Mouse (Mus musculus) cerebellum, adult 2 months (tissue): ENCODE measurements around the gene Ap5s1. TPM values are rescaled to one million over a fixed set of nuclear protein-coding genes. Genes with fewer than 3 reads are reported as not detected.

Experiments used
- DNase-seq, 2 experiments: peaks; one replicate each; pipeline ENCODE4 v3.0.0; 2021
- H3K27ac ChIP-seq: fragments of 200-500 bp; 2 replicates; pipeline ENCODE4 v1.5.1; 2012; ENCODE audit warnings: low read length, control low read depth, inconsistent platforms; ENCODE audit not compliant: insufficient read depth
- H3K27me3 ChIP-seq: fragments of 200-500 bp; 2 replicates; pipeline ENCODE4 v1.6.1; 2012; ENCODE audit warnings: inconsistent platforms, mild to moderate bottlenecking, low read length, moderate library complexity; ENCODE audit not compliant: control insufficient read depth, insufficient read depth
- H3K4me1 ChIP-seq: fragments of 200-500 bp; 2 replicates; pipeline ENCODE4 v1.6.1; 2011; ENCODE audit warnings: low read length; ENCODE audit not compliant: control insufficient read depth, insufficient read depth
- H3K4me3 ChIP-seq: fragments of 200-500 bp; replicated peaks from 2 replicates; pipeline ENCODE3; 2011; ENCODE audit warnings: mild to moderate bottlenecking, low read depth, low read length, control low read depth; ENCODE audit not compliant: insufficient read depth
- CTCF ChIP-seq: fragments of 200-500 bp; IDR thresholded peaks from 2 replicates; pipeline ENCODE4 v1.5.1; 2011; ENCODE audit warnings: low read depth, mild to moderate bottlenecking, control low read depth, low read length, moderate library complexity, borderline replicate concordance; ENCODE audit not compliant: insufficient read depth
- POLR2A ChIP-seq: fragments of 200-500 bp; IDR thresholded peaks from 2 replicates; pipeline ENCODE4 v1.6.1; 2011; ENCODE audit warnings: low read length, control low read depth, borderline replicate concordance; ENCODE audit not compliant: insufficient read depth
- WGBS: fragments of 180-500 bp; shearing (Covaris S2); methylation state at CpG from one replicate; pipeline ENCODE4 v1.1.7; 2018; 5-methylcytosine and 5-hydroxymethylcytosine counted together
- polyA plus RNA-seq: library from polyadenylated mRNA; depleted of rRNA; stranded (reverse); fragments of >200 nt; gene quantifications from 2 replicates; pipeline ENCODE4 v1.2.3, GENCODE M21; 2012

Ap5s1 gene
- polyA plus RNA-seq, 1 experiment: 43.7 TPM

DNA sequence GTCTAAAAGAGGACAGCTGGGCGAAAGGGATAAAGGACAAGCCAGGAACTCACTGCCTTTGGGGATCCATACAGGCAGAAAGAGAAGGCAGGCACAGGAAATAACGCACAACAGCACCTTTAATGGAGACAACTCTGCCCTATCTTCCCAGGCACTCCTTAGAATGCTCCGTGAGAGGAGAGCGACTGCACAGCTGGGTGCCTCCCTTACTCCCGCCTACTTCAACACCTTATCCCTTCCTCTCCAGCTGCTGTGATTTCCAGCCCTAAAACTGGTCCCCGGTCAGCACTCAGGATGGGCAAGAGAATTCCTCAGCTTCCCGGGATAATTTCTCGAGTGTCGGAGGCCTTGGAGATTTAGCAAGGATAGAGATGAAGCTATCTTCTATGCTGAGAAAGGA, 35.9 kb upstream of the Ap5s1 start:
- 59% methylated on average over 9 of the region's 9 CpGs for WGBS
- H3K27ac ChIP-seq: no peak overlapping the region

DNA sequence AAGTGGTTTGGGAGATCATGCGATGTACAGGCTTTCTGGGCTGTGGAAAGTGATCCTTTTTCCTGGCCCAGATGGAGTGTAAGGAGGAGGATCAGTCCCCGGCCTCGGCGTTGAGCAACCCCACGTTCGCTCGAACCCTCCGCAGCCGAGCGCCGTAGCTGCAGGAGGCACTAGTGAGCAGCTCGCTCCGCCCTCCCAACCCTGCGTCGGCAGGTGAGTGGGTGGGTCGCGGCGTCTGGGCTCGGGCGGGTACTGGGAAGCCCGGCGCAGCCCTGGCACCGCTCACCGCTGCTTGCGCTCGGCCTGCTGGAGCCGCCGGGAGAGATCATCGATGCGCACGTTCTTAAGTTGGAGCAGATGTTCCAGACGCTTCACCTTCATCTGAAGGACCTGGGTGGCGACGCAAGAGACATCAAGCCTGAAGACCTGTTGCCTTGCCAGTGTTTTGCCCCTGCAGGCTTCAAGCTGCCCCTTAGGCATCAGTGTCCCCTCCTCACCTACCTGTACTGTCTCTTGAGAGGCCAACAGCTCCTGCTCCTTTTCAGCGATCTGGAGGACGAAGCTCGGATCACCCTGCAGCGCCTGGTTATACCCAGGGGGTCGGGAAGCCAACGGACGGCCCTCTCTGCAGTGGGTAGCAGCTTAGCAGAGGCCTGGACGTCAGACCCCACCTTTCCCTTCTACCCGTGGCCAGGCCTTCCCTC, 35.3 kb upstream of the Ap5s1 start:
- Histone ChIP-seq H3K27me3 (no peaks in the 10 kb centered on the region), H3K4me3 (no peak overlapping the region), H3K4me1 (no peaks in the 10 kb centered on the region; the same call in 1 of the 2 replicates), H3K27ac (no peak overlapping the region)
- TF ChIP-seq POLR2A (no peak), CTCF (no peak)
- WGBS: 45% methylated on average over 43 of the region's 43 CpGs
- peak; percentile 62 to 69 for DNase-seq

More for the DNA sequence above, 35.9 kb upstream of the Ap5s1 start:
- Histone ChIP-seq H3K4me3 (no peak overlapping the region), H3K4me1 (no peaks in the 10 kb centered on the region; the same call in 1 of the 2 replicates), H3K27me3 (no peaks in the 10 kb centered on the region)
- TF ChIP-seq CTCF (no peak), POLR2A (no peak)
- DNase-seq: no peak

DNA sequence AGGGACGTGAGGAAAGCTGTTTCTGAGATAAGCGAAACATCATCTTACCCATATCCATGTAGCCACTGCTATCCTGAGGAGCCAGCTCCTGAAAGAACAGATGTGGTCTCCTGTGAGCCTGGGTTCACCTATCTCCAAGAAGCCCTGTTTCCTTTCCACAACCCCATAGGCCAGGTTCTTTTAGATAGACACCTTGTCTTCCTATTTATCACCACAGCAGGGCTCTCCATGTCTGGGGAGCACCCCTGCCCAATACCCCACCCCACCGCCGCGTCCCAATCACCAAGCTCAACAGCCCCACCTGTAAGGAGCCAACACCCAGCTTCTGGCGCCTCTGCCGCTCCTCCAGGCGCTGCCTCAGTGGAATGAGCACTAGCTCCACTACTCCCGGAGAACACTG, 34.6 kb upstream of the Ap5s1 start:
- peaks cover 6% of the 10 kb centered on the region for H3K4me1 ChIP-seq
- WGBS: 71% methylated on average over 9 of the region's 9 CpGs
- no peak for TF ChIP-seq POLR2A
- TF ChIP-seq CTCF: no peak

DNA sequence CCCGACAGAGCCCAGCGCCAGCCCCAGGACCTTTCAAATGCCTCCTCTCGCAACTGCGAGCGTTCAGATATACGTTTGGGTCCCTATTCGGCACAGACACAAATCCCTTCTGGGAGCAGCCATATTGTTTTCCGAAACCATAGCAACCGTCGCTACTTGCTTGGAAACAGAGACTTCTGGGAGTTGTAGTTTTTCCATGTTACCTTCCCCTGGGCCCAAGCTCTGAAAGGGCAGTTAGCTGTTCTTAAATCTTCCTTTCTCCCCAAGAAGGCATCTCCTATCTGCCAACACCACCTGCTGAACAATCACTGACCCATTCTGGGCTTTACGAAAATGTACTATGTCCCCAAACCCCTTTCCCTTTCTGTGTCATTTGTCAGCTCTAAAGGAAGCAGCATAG, 32.2 kb upstream of the Ap5s1 start:
- 4% methylated on average over 11 of the region's 11 CpGs for WGBS
- Histone ChIP-seq H3K4me1 (peaks cover 15% of the 10 kb centered on the region), H3K27me3 (no peaks in the 10 kb centered on the region), H3K4me3 (peak overlapping the region; percentile 56), H3K27ac (no peak overlapping the region)
- DNase-seq: peak; percentile 63 to 78
- TF ChIP-seq CTCF (no peak), POLR2A (no peak)

More for the DNA sequence above, 34.6 kb upstream of the Ap5s1 start:
- no peak overlapping the region for H3K4me3 ChIP-seq
- no peak for DNase-seq
- no peaks in the 10 kb centered on the region for H3K27me3 ChIP-seq
- no peak overlapping the region for H3K27ac ChIP-seq

DNA sequence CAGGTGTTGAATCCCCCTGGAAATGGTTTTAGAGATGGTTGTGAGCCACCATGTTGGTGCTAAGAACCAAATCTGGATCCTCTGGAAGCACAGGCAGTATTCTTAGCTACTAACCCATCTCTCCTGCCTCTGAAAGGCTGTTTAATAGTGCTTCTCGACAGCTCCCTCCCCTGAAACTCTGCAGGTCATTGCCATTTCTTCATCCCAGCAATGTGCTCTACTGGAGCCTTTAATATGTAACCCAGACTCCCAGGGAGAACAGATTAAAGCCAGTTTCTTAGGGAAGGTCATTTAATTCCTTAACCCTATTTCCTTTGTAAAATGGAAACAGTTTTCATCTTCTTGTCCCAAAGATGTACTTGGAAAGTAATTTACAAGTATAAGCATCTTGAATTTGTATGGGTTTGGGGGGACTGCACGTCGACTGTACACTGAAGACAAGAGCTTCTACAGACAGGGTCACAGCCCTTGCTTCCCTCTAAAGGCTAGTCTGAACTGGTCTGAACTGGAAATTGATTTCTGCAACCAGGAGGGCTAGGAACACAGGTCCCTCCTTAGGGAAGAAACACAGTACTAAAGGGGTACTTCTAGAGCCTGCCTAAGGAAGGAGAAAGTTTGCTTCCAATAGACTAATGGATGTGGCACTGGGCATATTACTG, 31.5 kb upstream of the Ap5s1 start:
- Histone ChIP-seq H3K27me3 (no peaks in the 10 kb centered on the region), H3K27ac (no peak overlapping the region), H3K4me1 (peaks cover 15% of the 10 kb centered on the region)

DNA sequence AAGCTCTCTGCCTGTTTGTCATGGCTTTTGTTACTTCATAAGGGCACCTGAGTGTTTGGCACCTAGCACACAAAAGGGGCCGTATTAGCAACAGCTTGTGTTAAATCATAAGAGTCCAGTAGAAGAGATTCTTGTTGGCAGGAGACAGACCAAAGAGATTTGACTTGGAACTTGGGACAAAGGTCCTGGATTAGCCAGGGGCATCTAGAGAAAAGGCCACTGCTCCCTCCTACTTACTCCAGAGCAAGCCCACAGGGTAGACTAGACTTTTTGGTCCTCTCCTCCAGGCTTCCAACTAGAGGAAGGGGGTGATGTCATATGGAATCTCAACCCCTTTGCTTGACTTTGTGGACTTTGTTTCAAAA, 31.0 kb upstream of the Ap5s1 start:
- no peak overlapping the region for H3K27ac ChIP-seq
- DNase-seq: no peak
- WGBS: 62% methylated on average over 1 of the region's 1 CpGs
- TF ChIP-seq CTCF: no peak
- TF ChIP-seq POLR2A: no peak
- H3K27me3 ChIP-seq: no peaks in the 10 kb centered on the region
- peaks cover 15% of the 10 kb centered on the region for H3K4me1 ChIP-seq
- H3K4me3 ChIP-seq: no peak overlapping the region

More for the DNA sequence above, 31.5 kb upstream of the Ap5s1 start:
- no peak for DNase-seq
- H3K4me3 ChIP-seq: no peak overlapping the region
- 69% methylated on average over 3 of the region's 3 CpGs for WGBS
- no peak for TF ChIP-seq CTCF
- TF ChIP-seq POLR2A: no peak

DNA sequence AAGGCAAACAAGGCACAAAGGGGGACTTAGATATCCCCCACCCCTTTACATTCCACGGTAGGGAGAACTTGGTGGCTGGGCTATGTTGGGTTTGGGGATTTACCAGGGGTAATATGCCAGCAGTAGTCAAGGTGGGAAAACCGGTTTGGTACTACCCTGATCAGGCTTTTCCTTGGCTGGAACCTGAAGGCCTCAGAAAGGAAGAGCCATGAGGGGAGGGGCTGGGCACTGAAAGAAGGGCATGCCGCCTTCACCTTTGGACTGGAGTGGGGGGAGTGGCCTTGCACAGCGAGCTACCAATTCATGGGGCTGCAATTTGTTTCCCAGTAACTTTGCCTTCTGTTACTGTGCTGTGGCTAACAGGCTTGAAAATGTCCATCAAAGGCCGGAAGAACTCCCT, 30.4 kb upstream of the Ap5s1 start:
- no peaks in the 10 kb centered on the region for H3K27me3 ChIP-seq
- no peak for TF ChIP-seq POLR2A
- H3K4me3 ChIP-seq: no peak overlapping the region
- no peak overlapping the region for H3K27ac ChIP-seq
- DNase-seq: no peak
- WGBS: 46% methylated on average over 5 of the region's 5 CpGs
- H3K4me1 ChIP-seq: peaks cover 15% of the 10 kb centered on the region

DNA sequence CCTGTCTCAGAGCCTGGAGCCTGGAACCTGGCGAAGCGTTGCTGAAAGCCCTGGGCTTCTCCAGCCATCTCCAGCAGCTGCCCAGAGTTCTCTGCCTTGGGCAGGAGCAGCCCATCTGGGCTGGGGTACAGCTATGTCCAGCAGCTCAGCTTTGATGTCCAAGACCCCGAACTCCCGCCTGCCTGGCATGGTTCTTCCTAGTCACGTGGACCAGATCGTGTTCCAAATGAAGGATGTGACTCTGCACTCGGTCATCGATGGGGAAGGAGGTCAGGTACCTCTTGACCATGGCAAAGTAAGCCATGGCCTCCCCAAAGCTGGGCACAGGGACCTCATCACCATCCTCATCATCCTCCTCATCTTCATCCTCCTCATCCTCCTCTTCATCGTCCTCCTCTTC, 28.9 kb upstream of the Ap5s1 start:
- Histone ChIP-seq H3K4me1 (peaks cover 15% of the 10 kb centered on the region), H3K27me3 (no peaks in the 10 kb centered on the region), H3K27ac (0 out of 2 replicates have a peak overlapping the region, but pooled peaks have one; percentile 15), H3K4me3 (peak overlapping the region; percentile 51)
- TF ChIP-seq CTCF (no peak), POLR2A (no peak)
- 20% methylated on average over 9 of the region's 9 CpGs for WGBS
- DNase-seq: peak in 1 of 2 experiments; percentile 23
